Mouse (Mus musculus): Measurements from ENCODE around the gene Sart3. TPM values are rescaled to one million over a fixed set of nuclear protein-coding genes. Genes with fewer than 3 reads are reported as not detected.
A peak's percentile ranks its signal among the peaks of the same experiment; 100 is the strongest.

Sart3 gene
- polyA plus RNA-seq, 1 experiment from 2014 or later: 63.4 TPM

GRCm38 (mm10) chr5:113716581-113717388, 55.5 kb downstream of the Sart3 start:
- peaks cover 4% of the 10 kb centered on the region for H3K27me3 ChIP-seq
- TF ChIP-seq CTCF (IDR thresholded peaks at IDR 0.05): no peak
- in situ Hi-C loops (cut with MboI; ENCODE audit: low pct_unique_long_range_greater_than_20kb): no loop called here
- ChIA-PET CTCF (no interaction called here), POLR2A (no interaction called here)
- DNase-seq (ENCODE audit: low read depth, low spot score): peak; percentile 19
- no peak for ATAC-seq

- ATAC-seq: no peak
- TF ChIP-seq CTCF (IDR thresholded peaks at IDR 0.05): no peak
- CTCF ChIA-PET: no interaction called here
Observed at GRCm38 (mm10) chr5:113712861-113713260, 59.4 kb downstream of the Sart3 start.

GRCm38 (mm10) chr5:113703803-113704585, 68.3 kb downstream of the Sart3 start:
- ATAC-seq (no peak), DNase-seq (ENCODE audit: low read depth, low spot score) (no peak)
- TF ChIP-seq CTCF (IDR thresholded peaks at IDR 0.05): no peak
- ChIA-PET POLR2A (no interaction called here), CTCF (interaction anchor here (0.9 kb wide), 1 partner anchor 15 kb away, joined by 3 read pairs; no protein-coding TSS in a partner anchor)
- H3K27me3 ChIP-seq: peaks cover 16% of the 10 kb centered on the region
- in situ Hi-C loops (cut with MboI; ENCODE audit: low pct_unique_long_range_greater_than_20kb): no loop called here

More at GRCm38 (mm10) chr5:113712861-113713260, 59.4 kb downstream of the Sart3 start:
- H3K27me3 ChIP-seq: peaks cover 4% of the 10 kb centered on the region
- POLR2A ChIA-PET: no interaction called here
- no peak for DNase-seq (ENCODE audit: low read depth, low spot score)
- in situ Hi-C loops (cut with MboI; ENCODE audit: low pct_unique_long_range_greater_than_20kb): no loop called here

DNA sequence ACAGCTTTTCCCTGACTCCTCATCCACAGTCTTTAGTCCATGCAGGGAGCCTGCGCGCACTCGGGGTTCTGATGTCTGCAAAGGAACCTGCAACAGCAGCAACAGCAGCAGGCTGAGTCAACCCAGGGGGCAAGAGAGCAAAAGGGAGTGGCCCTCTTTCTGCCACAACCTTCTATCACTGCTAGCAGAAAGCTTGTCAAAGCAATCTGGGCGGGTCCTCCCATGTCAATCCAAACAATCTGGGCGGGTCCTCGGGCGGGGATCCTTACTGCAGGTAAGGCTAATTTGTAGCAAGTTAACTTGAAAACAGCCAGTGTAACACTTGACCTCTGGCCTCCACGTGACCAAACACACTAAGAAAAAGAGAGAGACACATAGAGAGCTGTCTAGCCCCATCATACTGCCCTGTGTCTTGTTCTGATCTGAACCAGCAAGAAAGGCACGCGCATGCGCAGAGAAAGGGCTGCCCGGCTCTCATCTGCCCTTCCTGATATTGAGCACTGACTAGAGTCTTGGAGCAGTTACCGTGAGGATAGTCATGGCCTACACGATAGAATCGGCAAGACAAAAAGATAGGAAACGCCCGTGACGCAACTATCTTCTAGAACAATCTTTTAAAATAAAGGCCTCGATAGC, 71.8 kb downstream of the Sart3 start:
- ChIA-PET CTCF (interaction anchor here (0.5 kb wide), 1 partner anchor 619 kb away, joined by 3 read pairs; no protein-coding TSS in a partner anchor), POLR2A (no interaction called here)
- no peak for TF ChIP-seq CTCF (IDR thresholded peaks at IDR 0.05)
- DNase-seq (ENCODE audit: low read depth, low spot score): no peak
- H3K27me3 ChIP-seq: peaks cover 16% of the 10 kb centered on the region
- no peak for ATAC-seq
- in situ Hi-C loops (cut with MboI; ENCODE audit: low pct_unique_long_range_greater_than_20kb): no loop called here

DNA sequence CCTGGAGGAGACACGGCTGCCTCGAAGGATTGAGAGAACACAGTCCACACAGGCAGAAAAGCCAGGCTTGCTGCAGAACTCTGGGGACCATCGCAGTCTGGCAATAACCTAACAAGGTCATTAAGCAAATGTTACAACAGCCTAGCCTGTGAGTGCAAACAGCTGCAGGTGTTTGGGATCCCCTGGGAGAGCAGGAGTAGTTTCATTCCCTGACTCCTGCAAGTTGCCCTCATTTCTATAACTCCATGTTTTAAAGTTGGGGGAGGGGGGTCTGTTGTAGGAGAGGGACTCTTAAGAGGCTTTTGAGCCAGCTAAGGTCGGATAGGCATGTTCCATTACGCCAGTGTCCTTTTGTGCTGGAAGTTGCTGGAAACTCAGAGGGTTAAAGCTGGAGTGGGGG, 77.9 kb downstream of the Sart3 start:
- DNase-seq (ENCODE audit: low read depth, low spot score): no peak

DNA sequence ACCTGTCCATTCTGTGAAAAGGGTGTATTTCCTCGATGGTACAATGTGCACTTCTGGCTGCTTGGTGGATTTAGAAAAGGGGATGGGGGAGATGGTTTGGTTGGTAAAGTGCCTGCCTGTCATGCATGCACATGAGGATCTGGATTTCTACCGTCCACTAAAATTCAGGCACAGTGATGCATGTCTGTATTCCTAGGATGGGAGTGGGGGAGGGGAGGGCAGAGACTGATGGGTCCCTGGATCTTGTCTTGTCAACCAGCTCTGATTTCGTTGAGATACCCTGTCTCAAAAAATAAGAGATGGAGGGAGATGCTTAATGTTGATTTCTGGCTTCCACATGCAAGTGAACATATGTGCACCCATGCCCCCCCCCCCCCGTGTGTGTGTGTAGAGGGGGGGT, 78.3 kb downstream of the Sart3 start:
- DNase-seq (ENCODE audit: low read depth, low spot score) (no peak), ATAC-seq (no peak)
- POLR2A ChIA-PET: no interaction called here
- CTCF ChIA-PET: no interaction called here
- in situ Hi-C loops (cut with MboI; ENCODE audit: low pct_unique_long_range_greater_than_20kb): no loop called here
- no peak for TF ChIP-seq CTCF (IDR thresholded peaks at IDR 0.05)
- H3K27me3 ChIP-seq: no peaks in the 10 kb centered on the region

More for the DNA sequence above, 77.9 kb downstream of the Sart3 start:
- no peak for ATAC-seq
- in situ Hi-C loops (cut with MboI; ENCODE audit: low pct_unique_long_range_greater_than_20kb): no loop called here
- TF ChIP-seq CTCF (IDR thresholded peaks at IDR 0.05): no peak
- H3K27me3 ChIP-seq: no peaks in the 10 kb centered on the region
- ChIA-PET CTCF (no interaction called here), POLR2A (no interaction called here)

GRCm38 (mm10) chr5:113693196-113693755, 79.0 kb downstream of the Sart3 start:
- POLR2A ChIA-PET: no interaction called here
- ATAC-seq: no peak
- no peak for TF ChIP-seq CTCF (IDR thresholded peaks at IDR 0.05)
- H3K27me3 ChIP-seq: no peaks in the 10 kb centered on the region
- in situ Hi-C loops (cut with MboI; ENCODE audit: low pct_unique_long_range_greater_than_20kb): no loop called here
- CTCF ChIA-PET: no interaction called here
- no peak for DNase-seq (ENCODE audit: low read depth, low spot score)

Other genes starting within 250 kb of the Sart3 start
- not detected for gene Cmklr1, start 122.1 kb downstream of the Sart3 start, polyA plus RNA-seq (2021)
- not detected for gene 1700069L16Rik, start 47.7 kb downstream of the Sart3 start, polyA plus RNA-seq (2021)
- gene Ficd, start 36.7 kb downstream of the Sart3 start, polyA plus RNA-seq (2021): 8.5 TPM
- 189 TPM for gene Iscu, start 238 bp upstream of the Sart3 start, polyA plus RNA-seq (2021)
- gene Tmem119, start 28.0 kb upstream of the Sart3 start, polyA plus RNA-seq (2021): not detected
- 0.04 TPM for gene Selplg, start 60.1 kb upstream of the Sart3 start, polyA plus RNA-seq (2021)
- 160 TPM for gene Coro1c, start 136.2 kb upstream of the Sart3 start, polyA plus RNA-seq (2021)
- gene Ssh1, start 221.4 kb upstream of the Sart3 start, polyA plus RNA-seq (2021): 17.5 TPM
- 0.18 TPM for gene Dao, start 231.2 kb upstream of the Sart3 start, polyA plus RNA-seq (2021)

Measured in Patski (cell line).